ENCODE assay signal across 9 mouse cellular contexts in genomic region chr1:133071666-133072381, GRCm38 (mm10). TPM values are rescaled to one million over a fixed set of nuclear protein-coding genes. Genes with fewer than 3 reads are reported as not detected.
A peak's percentile ranks its signal among the peaks of the same experiment; 100 is the strongest.
DNase-seq lines count a peak whose midpoint lies in the region; ATAC-seq lines count a peak whose summit lies in the region.
"Had no signal": no experiment of that assay in that cellular context is flagged by ENCODE, and none has a peak within 500 bp of the region (broad histone marks: within the 10 kb centered on the region; RNA-seq: fewer than 3 reads in every experiment).

No protein-coding gene starts in this region.

- no peak for ATAC-seq in kidney, embryonic 16.5 days (ENCODE audit: low FRiP score, low TSS enrichment)
- ATAC-seq in intestine, embryonic 16.5 days: no peak
- no peak for ATAC-seq in monocyte, adult 5-6 weeks (replicated peaks; ENCODE audit: insufficient number of reproducible peaks, low FRiP score, low TSS enrichment, poor library complexity, severe bottlenecking)

- no peaks in the 10 kb centered on the region for H3K36me3 ChIP-seq in kidney, embryonic 16.5 days (ENCODE audit: insufficient read depth, low read length)
- H3K36me3 ChIP-seq in intestine, embryonic 16.5 days (ENCODE audit: control insufficient read depth, insufficient read depth, low read length): no peaks in the 10 kb centered on the region

- no peaks in the 10 kb centered on the region for H3K9me3 ChIP-seq in kidney, embryonic 16.5 days (ENCODE audit: low read length)
- no peaks in the 10 kb centered on the region for H3K9me3 ChIP-seq in intestine, embryonic 16.5 days (ENCODE audit: control insufficient read depth, low read length)

- no peak overlapping the region for H3K4me2 ChIP-seq in kidney, embryonic 16.5 days (replicated peaks; ENCODE audit: low read depth, low read length)
- H3K4me2 ChIP-seq in intestine, embryonic 16.5 days (ENCODE audit: low read depth, low read length): no peak overlapping the region

- H3K4me3 ChIP-seq in kidney, embryonic 16.5 days (ENCODE audit: low read length): no peak overlapping the region
- H3K4me3 ChIP-seq in brown adipose tissue, adult 24 weeks (ENCODE audit: insufficient read depth, low read depth, low read length): no peak overlapping the region
- H3K4me3 ChIP-seq in intestine, embryonic 16.5 days (ENCODE audit: low read length): no peak overlapping the region
- H3K4me3 ChIP-seq: erythroblast, embryonic 14.5 days had no signal

- no peak overlapping the region for H3K9ac ChIP-seq in kidney, embryonic 16.5 days (replicated peaks; ENCODE audit: low read length)
- H3K9ac ChIP-seq in intestine, embryonic 16.5 days (ENCODE audit: low read depth, low read length): peak overlapping the region; percentile 24; the same call in 1 of the 2 replicates

- peaks cover 17% of the 10 kb centered on the region for H3K4me1 ChIP-seq in kidney, embryonic 16.5 days (ENCODE audit: insufficient read depth, low read length)
- H3K4me1 ChIP-seq in brown adipose tissue, adult 24 weeks (ENCODE audit: control insufficient read depth, insufficient read depth, insufficient read length, low read length): peaks cover 57% of the 10 kb centered on the region
- H3K4me1 ChIP-seq in intestine, embryonic 16.5 days (ENCODE audit: control insufficient read depth, insufficient read depth, low read length): peaks cover 43% of the 10 kb centered on the region

- H3K27me3 ChIP-seq in kidney, embryonic 16.5 days (ENCODE audit: insufficient read depth, low read length): no peaks in the 10 kb centered on the region
- no peaks in the 10 kb centered on the region for H3K27me3 ChIP-seq in intestine, embryonic 16.5 days (replicated peaks; ENCODE audit: control insufficient read depth, insufficient read depth, low read length)

- peak overlapping the region; percentile 83; the same call in 1 of the 2 replicates for H3K27ac ChIP-seq in kidney, embryonic 16.5 days (ENCODE audit: low read length)
- peak overlapping the region; percentile 94 for H3K27ac ChIP-seq in brown adipose tissue, adult 24 weeks (replicated peaks; ENCODE audit: low read depth, low read length)
- H3K27ac ChIP-seq in intestine, embryonic 16.5 days (ENCODE audit: low read length): peak overlapping the region; percentile 61

- WGBS in kidney, embryonic 16.5 days: 83% methylated on average over 16 of the region's 16 CpGs
- 64% methylated on average over 16 of the region's 16 CpGs for WGBS in intestine, embryonic 16.5 days

- no peak for DNase-seq in kidney, postnatal 25 days
- peak; percentile 40 to 76 for DNase-seq in frontal cortex, adult 2 months (ENCODE audit: extremely low spot score in 1 of 2, low spot score in 1 of 2)
- peak; percentile 80 to 81 for DNase-seq in right cerebral cortex, postnatal 10 days (ENCODE audit: low spot score in 2 of 2)
- DNase-seq in spleen, adult 12 weeks (ENCODE audit: low spot score): no peak

RNA-seq across cellular contexts. Expression of gene Pik3c2b, which starts 26.4 kb away (rescaled TPM):
- 5.1 and 5.8 TPM in 2 replicates for polyA plus RNA-seq in kidney, embryonic 16.5 days (2015; fragmentation: Nextera tagmentation; extraction: Ambion mirVana)
- polyA plus RNA-seq in brown adipose tissue, adult 24 weeks (2012; ENCODE audit: insufficient read depth, insufficient read length, missing spikeins): 1.1 and 1.5 TPM in 2 replicates
- 14.9 and 16.2 TPM in 2 replicates for polyA plus RNA-seq in frontal cortex, adult 2 months (2012; rRNA removed)
- polyA plus RNA-seq in intestine, embryonic 16.5 days (2015; fragmentation: Nextera tagmentation; extraction: Ambion mirVana): 5.2 and 5.3 TPM in 2 replicates
- total RNA-seq in monocyte, adult 5-6 weeks (2017): 1.4 to 5.4 TPM (median 1.9 TPM) in 3 replicates

RNA-seq across cellular contexts. Expression of gene Mdm4, which starts 41.5 kb away (rescaled TPM):
- 27.2 and 29.0 TPM in 2 replicates for polyA plus RNA-seq in kidney, embryonic 16.5 days (2015; fragmentation: Nextera tagmentation; extraction: Ambion mirVana)
- 12.0 and 13.5 TPM in 2 replicates for polyA plus RNA-seq in brown adipose tissue, adult 24 weeks (2012; ENCODE audit: insufficient read depth, insufficient read length, missing spikeins)
- polyA plus RNA-seq in frontal cortex, adult 2 months (2012; rRNA removed): 67.2 TPM in 2 replicates
- polyA plus RNA-seq in intestine, embryonic 16.5 days (2015; fragmentation: Nextera tagmentation; extraction: Ambion mirVana): 19.1 and 24.1 TPM in 2 replicates
- total RNA-seq in monocyte, adult 5-6 weeks (2017): 113 to 271 TPM (median 138 TPM) in 3 replicates

RNA-seq across cellular contexts. Expression of gene Ppp1r15b, which starts 59.1 kb away (rescaled TPM):
- 45.7 and 47.7 TPM in 2 replicates for polyA plus RNA-seq in kidney, embryonic 16.5 days (2015; fragmentation: Nextera tagmentation; extraction: Ambion mirVana)
- polyA plus RNA-seq in brown adipose tissue, adult 24 weeks (2012; ENCODE audit: insufficient read depth, insufficient read length, missing spikeins): 61.9 and 64.2 TPM in 2 replicates
- 26.3 and 27.2 TPM in 2 replicates for polyA plus RNA-seq in frontal cortex, adult 2 months (2012; rRNA removed)
- polyA plus RNA-seq in intestine, embryonic 16.5 days (2015; fragmentation: Nextera tagmentation; extraction: Ambion mirVana): 48.0 and 53.7 TPM in 2 replicates
- 173 to 191 TPM (median 177 TPM) in 3 replicates for total RNA-seq in monocyte, adult 5-6 weeks (2017)

Comparison
In these comparisons a context has a peak if more than half of its experiments do, and no peak if none do; other contexts are left out.
1. DNase-seq: peak in frontal cortex, adult 2 months (2 of 2) and right cerebral cortex, postnatal 10 days (2 of 2); none in kidney, postnatal 25 days (0 of 2) and spleen, adult 12 weeks (single experiment).
2. Peak in every context shown above with its lines, with median percentiles within 50 percentile points of each other: H3K27ac ChIP-seq.